Mouse (Mus musculus): Measurements from ENCODE around the gene Prpf3.

DNA sequence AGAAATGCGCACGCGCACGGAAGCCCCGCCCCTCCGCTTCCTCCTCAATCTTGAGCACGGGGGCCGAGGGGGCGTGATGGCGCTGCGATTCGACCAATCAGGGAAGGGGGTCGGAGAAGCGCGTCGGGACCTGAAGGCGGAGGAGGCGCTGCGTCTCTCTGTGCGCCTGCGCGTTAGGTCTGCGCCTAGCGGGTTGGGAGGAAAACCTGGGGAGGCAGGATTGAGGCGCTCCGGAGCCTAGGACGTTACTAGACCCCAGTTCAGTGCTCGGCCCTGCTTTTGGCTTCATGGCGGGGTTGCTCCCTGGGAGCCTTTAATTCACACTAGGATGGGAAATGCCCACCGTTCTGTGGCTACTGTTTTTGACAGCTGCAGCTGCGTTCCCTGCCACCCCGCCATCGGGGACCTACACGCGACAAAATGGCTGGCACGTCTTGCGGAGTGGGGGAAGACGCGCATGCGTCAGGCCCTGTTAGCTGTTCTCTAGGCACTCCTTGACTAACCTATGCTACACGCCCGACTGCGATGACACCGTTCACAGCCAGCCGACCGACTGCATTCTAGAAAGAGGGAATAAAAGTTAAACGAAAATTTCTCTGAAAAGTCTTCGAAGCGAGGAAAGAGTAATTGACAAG is 36.2 kb downstream of the Prpf3 start:
- TF ChIP-seq USF1 (IDR thresholded peaks at IDR 0.05; ENCODE audit: low read depth) (no peak), MYOG (IDR thresholded peaks at IDR 0.05; ENCODE audit: control insufficient read depth in 1 of 3, insufficient read depth in 1 of 3, insufficient read length in 2 of 3, low read depth in 2 of 3) (peak in 2 of 3 experiments; percentile 19 to 21), TCF12 (IDR thresholded peaks at IDR 0.05; ENCODE audit: insufficient read depth, poor library complexity, severe bottlenecking) (no peak), MYOD1 (IDR thresholded peaks at IDR 0.05; ENCODE audit: control insufficient read depth in 1 of 3, insufficient read length in 2 of 3, low read depth in 2 of 3) (peak in 2 of 3 experiments; percentile 18 to 72), POLR2AphosphoS2 (IDR thresholded peaks at IDR 0.05; ENCODE audit: insufficient read length, low read depth) (peak; percentile 78)

Data from myocyte (in vitro differentiated cells).